Mouse (Mus musculus): ENCODE measurements at regions not wholly inside any gene's neighbourhood (a gene's known extent, or its start where the extent isn't known, plus 50 kb on each side); places are given as distances from the start of the nearest gene placed in this dataset.

- Histone ChIP-seq H3K9ac (ENCODE audit: low read depth, low read length) (no peak overlapping the region), H3K4me2 (ENCODE audit: low read length) (no peak overlapping the region), H3K27me3 (ENCODE audit: insufficient read depth, low read length) (no peaks in the 10 kb centered on the region), H3K27ac (no peak overlapping the region), H3K4me3 (replicated peaks; ENCODE audit: low read depth, low read length) (no peak overlapping the region), H3K4me1 (replicated peaks; ENCODE audit: insufficient read depth, low read length) (no peaks in the 10 kb centered on the region), H3K9me3 (replicated peaks; ENCODE audit: low read length) (no peaks in the 10 kb centered on the region), H3K36me3 (ENCODE audit: insufficient read depth, low read length) (no peaks in the 10 kb centered on the region)
- ATAC-seq (replicated peaks; ENCODE audit: low FRiP score, low read depth) (no peak), DNase-seq (ENCODE audit: low spot score) (no peak)
- TF ChIP-seq CTCF (IDR thresholded peaks at IDR 0.05; ENCODE audit: low read depth), result no peak
- WGBS, result 44% methylated on average over 4 of the region's 4 CpGs
Observed at GRCm38 (mm10) chr15:5514217-5514616, 270.2 kb upstream of the Ptger4 start.

GRCm38 (mm10) chr15:5517244-5517966 lies 273.4 kb upstream of the Ptger4 start:
- Histone ChIP-seq H3K27me3 (ENCODE audit: insufficient read depth, low read length) (no peaks in the 10 kb centered on the region), H3K4me3 (replicated peaks; ENCODE audit: low read depth, low read length) (no peak overlapping the region), H3K4me1 (replicated peaks; ENCODE audit: insufficient read depth, low read length) (no peaks in the 10 kb centered on the region), H3K36me3 (ENCODE audit: insufficient read depth, low read length) (no peaks in the 10 kb centered on the region), H3K9ac (ENCODE audit: low read depth, low read length) (no peak overlapping the region), H3K27ac (no peak overlapping the region), H3K9me3 (replicated peaks; ENCODE audit: low read length) (no peaks in the 10 kb centered on the region), H3K4me2 (ENCODE audit: low read length) (no peak overlapping the region)
- WGBS, result 58% methylated on average over 10 of the region's 10 CpGs
- no peak for ATAC-seq (replicated peaks; ENCODE audit: low FRiP score, low read depth)
- TF ChIP-seq CTCF (IDR thresholded peaks at IDR 0.05; ENCODE audit: low read depth), result no peak
- no peak for DNase-seq (ENCODE audit: low spot score)

GRCm38 (mm10) chr15:5519552-5519951 lies 275.6 kb upstream of the Ptger4 start:
- no peaks in the 10 kb centered on the region for H3K36me3 ChIP-seq (ENCODE audit: insufficient read depth, low read length)
- WGBS, result 90% methylated on average over 2 of the region's 2 CpGs
- H3K9me3 ChIP-seq (replicated peaks; ENCODE audit: low read length), result no peaks in the 10 kb centered on the region
- no peak overlapping the region for H3K4me3 ChIP-seq (replicated peaks; ENCODE audit: low read depth, low read length)
- ATAC-seq (replicated peaks; ENCODE audit: low FRiP score, low read depth), result no peak
- H3K4me2 ChIP-seq (ENCODE audit: low read length), result no peak overlapping the region
- no peak overlapping the region for H3K9ac ChIP-seq (ENCODE audit: low read depth, low read length)
- no peak for DNase-seq (ENCODE audit: low spot score)
- H3K27ac ChIP-seq, result no peak overlapping the region
- no peak for TF ChIP-seq CTCF (IDR thresholded peaks at IDR 0.05; ENCODE audit: low read depth)
- no peaks in the 10 kb centered on the region for H3K4me1 ChIP-seq (replicated peaks; ENCODE audit: insufficient read depth, low read length)
- H3K27me3 ChIP-seq (ENCODE audit: insufficient read depth, low read length), result no peaks in the 10 kb centered on the region

- ATAC-seq (replicated peaks; ENCODE audit: low FRiP score, low read depth) (no peak), DNase-seq (ENCODE audit: low spot score) (no peak)
- H3K36me3 ChIP-seq (ENCODE audit: insufficient read depth, low read length), result no peaks in the 10 kb centered on the region
Observed at GRCm38 (mm10) chr15:5519997-5520396, 276.0 kb upstream of the Ptger4 start.

GRCm38 (mm10) chr15:5528619-5529018 lies 284.6 kb upstream of the Ptger4 start:
- peak; percentile 15 for DNase-seq (ENCODE audit: low spot score)
- H3K27ac ChIP-seq, result no peak overlapping the region

More at GRCm38 (mm10) chr15:5519997-5520396, 276.0 kb upstream of the Ptger4 start:
- Histone ChIP-seq H3K27me3 (ENCODE audit: insufficient read depth, low read length) (no peaks in the 10 kb centered on the region), H3K4me1 (replicated peaks; ENCODE audit: insufficient read depth, low read length) (no peaks in the 10 kb centered on the region), H3K9ac (ENCODE audit: low read depth, low read length) (no peak overlapping the region), H3K4me3 (replicated peaks; ENCODE audit: low read depth, low read length) (no peak overlapping the region), H3K4me2 (ENCODE audit: low read length) (no peak overlapping the region), H3K9me3 (replicated peaks; ENCODE audit: low read length) (no peaks in the 10 kb centered on the region), H3K27ac (no peak overlapping the region)
- 81% methylated on average over 1 of the region's 1 CpGs for WGBS
- TF ChIP-seq CTCF (IDR thresholded peaks at IDR 0.05; ENCODE audit: low read depth), result no peak

GRCm38 (mm10) chr15:5533656-5534055 lies 289.7 kb upstream of the Ptger4 start:
- no peak for DNase-seq (ENCODE audit: low spot score)
- H3K36me3 ChIP-seq (ENCODE audit: insufficient read depth, low read length), result no peaks in the 10 kb centered on the region
- H3K9ac ChIP-seq (ENCODE audit: low read depth, low read length), result no peak overlapping the region
- no peaks in the 10 kb centered on the region for H3K9me3 ChIP-seq (replicated peaks; ENCODE audit: low read length)
- H3K4me2 ChIP-seq (ENCODE audit: low read length), result no peak overlapping the region
- H3K27ac ChIP-seq, result no peak overlapping the region
- no peak for ATAC-seq (replicated peaks; ENCODE audit: low FRiP score, low read depth)
- no peaks in the 10 kb centered on the region for H3K4me1 ChIP-seq (replicated peaks; ENCODE audit: insufficient read depth, low read length)
- TF ChIP-seq CTCF (IDR thresholded peaks at IDR 0.05; ENCODE audit: low read depth), result no peak
- H3K27me3 ChIP-seq (ENCODE audit: insufficient read depth, low read length), result no peaks in the 10 kb centered on the region
- H3K4me3 ChIP-seq (replicated peaks; ENCODE audit: low read depth, low read length), result no peak overlapping the region

More at GRCm38 (mm10) chr15:5528619-5529018, 284.6 kb upstream of the Ptger4 start:
- H3K4me1 ChIP-seq (replicated peaks; ENCODE audit: insufficient read depth, low read length), result no peaks in the 10 kb centered on the region
- no peaks in the 10 kb centered on the region for H3K36me3 ChIP-seq (ENCODE audit: insufficient read depth, low read length)
- H3K4me2 ChIP-seq (ENCODE audit: low read length), result no peak overlapping the region
- H3K27me3 ChIP-seq (ENCODE audit: insufficient read depth, low read length), result no peaks in the 10 kb centered on the region
- 87% methylated on average over 6 of the region's 6 CpGs for WGBS
- H3K9me3 ChIP-seq (replicated peaks; ENCODE audit: low read length), result no peaks in the 10 kb centered on the region
- ATAC-seq (replicated peaks; ENCODE audit: low FRiP score, low read depth), result no peak
- no peak for TF ChIP-seq CTCF (IDR thresholded peaks at IDR 0.05; ENCODE audit: low read depth)
- no peak overlapping the region for H3K9ac ChIP-seq (ENCODE audit: low read depth, low read length)
- H3K4me3 ChIP-seq (replicated peaks; ENCODE audit: low read depth, low read length), result no peak overlapping the region

- H3K27me3 ChIP-seq (ENCODE audit: insufficient read depth, low read length), result no peaks in the 10 kb centered on the region
- no peaks in the 10 kb centered on the region for H3K4me1 ChIP-seq (replicated peaks; ENCODE audit: insufficient read depth, low read length)
- no peak for TF ChIP-seq CTCF (IDR thresholded peaks at IDR 0.05; ENCODE audit: low read depth)
- H3K36me3 ChIP-seq (ENCODE audit: insufficient read depth, low read length), result no peaks in the 10 kb centered on the region
- no peak for ATAC-seq (replicated peaks; ENCODE audit: low FRiP score, low read depth)
- no peak overlapping the region for H3K9ac ChIP-seq (ENCODE audit: low read depth, low read length)
- DNase-seq (ENCODE audit: low spot score), result no peak
- no peak overlapping the region for H3K4me3 ChIP-seq (replicated peaks; ENCODE audit: low read depth, low read length)
- H3K4me2 ChIP-seq (ENCODE audit: low read length), result no peak overlapping the region
- no peaks in the 10 kb centered on the region for H3K9me3 ChIP-seq (replicated peaks; ENCODE audit: low read length)
- WGBS, result 32% methylated on average over 2 of the region's 2 CpGs
- no peak overlapping the region for H3K27ac ChIP-seq
Observed at GRCm38 (mm10) chr15:5537432-5537831, 293.4 kb upstream of the Ptger4 start.

Data from kidney, postnatal 0 days (tissue).